Mouse (Mus musculus) midbrain, postnatal 0 days (tissue): ENCODE measurements around the gene Lrrc27. TPM values are rescaled to one million over a fixed set of nuclear protein-coding genes. Genes with fewer than 3 reads are reported as not detected.

Experiments used
- ATAC-seq: fragments of 200-750 bp; cut with Nextera tagmentation; 2 replicates; pipeline ENCODE4 v1.8.0; 2017; ENCODE audit warnings: moderate number of reproducible peaks, mild to moderate bottlenecking, moderate TSS enrichment, moderate library complexity; ENCODE audit not compliant: low FRiP score
- DNase-seq: peaks from one replicate; pipeline ENCODE4 v3.0.0-alpha.2; 2015; ENCODE audit warnings: low spot score
- H3K27ac ChIP-seq: fragments of 300-500 bp; sonication (generic); 2 replicates; pipeline ENCODE4 v1.5.1; 2014; ENCODE audit warnings: low read depth, mild to moderate bottlenecking, low read length, mixed read lengths
- H3K27me3 ChIP-seq: fragments of 300-500 bp; sonication (generic); 2 replicates; pipeline ENCODE4 v1.6.1; 2014; ENCODE audit warnings: low read length, control low read depth, mixed read lengths; ENCODE audit not compliant: insufficient read depth
- H3K36me3 ChIP-seq: fragments of 300-500 bp; sonication (generic); 2 replicates; pipeline ENCODE4 v1.6.1; 2014; ENCODE audit warnings: low read length, control low read depth, mixed read lengths; ENCODE audit not compliant: insufficient read depth
- H3K4me1 ChIP-seq: fragments of 300-500 bp; sonication (generic); 2 replicates; pipeline ENCODE4 v1.6.1; 2014; ENCODE audit warnings: mild to moderate bottlenecking, control low read depth, antibody characterized with exemption, low read length, mixed read lengths; ENCODE audit not compliant: insufficient read depth
- H3K4me2 ChIP-seq: fragments of 300-500 bp; sonication (generic); 2 replicates; pipeline ENCODE4 v1.6.1; 2014; ENCODE audit warnings: low read depth, mild to moderate bottlenecking, low read length, mixed read lengths; ENCODE audit not compliant: poor library complexity, severe bottlenecking
- H3K4me3 ChIP-seq: fragments of 300-500 bp; sonication (generic); 2 replicates; pipeline ENCODE4 v1.5.1; 2014; ENCODE audit warnings: low read depth, mild to moderate bottlenecking, low read length, moderate library complexity
- H3K9ac ChIP-seq: fragments of 300-500 bp; sonication (generic); replicated peaks from 2 replicates; pipeline ENCODE4 v1.6.1; 2014; ENCODE audit warnings: mild to moderate bottlenecking, low read length, moderate library complexity, mixed read lengths; ENCODE audit not compliant: poor library complexity, severe bottlenecking
- H3K9me3 ChIP-seq: fragments of 300-500 bp; sonication (generic); 2 replicates; pipeline ENCODE4 v1.6.1; 2016; ENCODE audit warnings: low read length, control low read depth
- CTCF ChIP-seq: IDR thresholded peaks from 2 replicates; pipeline ENCODE4 v1.5.1; 2016; ENCODE audit warnings: antibody characterized with exemption, mild to moderate bottlenecking
- WGBS: fragments of 180-500 bp; shearing (Covaris S2); extraction: QIAGEN DNeasy Blood & Tissue Kit; methylation state at CpG from one replicate; pipeline ENCODE4 v1.1.7; 2014; 5-methylcytosine and 5-hydroxymethylcytosine counted together
- polyA plus RNA-seq: library from polyadenylated mRNA; unstranded; fragments of >200 nt; fragmentation: Nextera tagmentation; extraction: Ambion mirVana; gene quantifications from 2 replicates; pipeline ENCODE4 v1.2.1, GENCODE M21; 2015
- total RNA-seq: library from RNA; depleted of rRNA; stranded (reverse); fragments of >200 nt; gene quantifications from 2 replicates; pipeline ENCODE4 v1.2.3, GENCODE M21; 2014

Lrrc27 gene
- total and polyA plus RNA-seq, 2 experiments from 2014 or later = 2.7 to 6.6 TPM

GRCm38 (mm10) chr7:139220303-139220702 is 7.5 kb downstream of the Lrrc27 start:
- WGBS = 31% methylated on average over 2 of the region's 2 CpGs
- no peak overlapping the region for H3K27ac ChIP-seq
- DNase-seq = peak; percentile 16
- H3K9me3 ChIP-seq = no peaks in the 10 kb centered on the region
- no peak for ATAC-seq
- no peak for TF ChIP-seq CTCF
- no peak overlapping the region for H3K9ac ChIP-seq
- H3K27me3 ChIP-seq = no peaks in the 10 kb centered on the region
- H3K4me3 ChIP-seq = no peak overlapping the region
- H3K36me3 ChIP-seq = no peaks in the 10 kb centered on the region
- no peaks in the 10 kb centered on the region for H3K4me1 ChIP-seq
- no peak overlapping the region for H3K4me2 ChIP-seq

GRCm38 (mm10) chr7:139221072-139221471 is 8.3 kb downstream of the Lrrc27 start:
- no peak for ATAC-seq
- TF ChIP-seq CTCF = no peak

GRCm38 (mm10) chr7:139221856-139222255 is 9.1 kb downstream of the Lrrc27 start:
- Histone ChIP-seq H3K27me3 (no peaks in the 10 kb centered on the region), H3K4me1 (no peaks in the 10 kb centered on the region), H3K4me3 (no peak overlapping the region), H3K36me3 (no peaks in the 10 kb centered on the region), H3K9me3 (no peaks in the 10 kb centered on the region), H3K9ac (no peak overlapping the region), H3K4me2 (no peak overlapping the region), H3K27ac (no peak overlapping the region)
- DNase-seq = no peak
- no peak for ATAC-seq
- WGBS = 52% methylated on average over 2 of the region's 2 CpGs
- no peak for TF ChIP-seq CTCF

More at GRCm38 (mm10) chr7:139221072-139221471, 8.3 kb downstream of the Lrrc27 start:
- Histone ChIP-seq H3K9me3 (no peaks in the 10 kb centered on the region), H3K27me3 (no peaks in the 10 kb centered on the region), H3K4me1 (no peaks in the 10 kb centered on the region), H3K27ac (no peak overlapping the region), H3K9ac (no peak overlapping the region), H3K4me3 (no peak overlapping the region), H3K36me3 (no peaks in the 10 kb centered on the region), H3K4me2 (no peak overlapping the region)
- 83% methylated on average over 5 of the region's 5 CpGs for WGBS
- no peak for DNase-seq

GRCm38 (mm10) chr7:139222341-139222740 is 9.6 kb downstream of the Lrrc27 start:
- Histone ChIP-seq H3K9ac (0 out of 2 replicates have a peak overlapping the region, but pooled peaks have one; percentile 4), H3K27ac (no peak overlapping the region), H3K36me3 (no peaks in the 10 kb centered on the region), H3K9me3 (no peaks in the 10 kb centered on the region), H3K27me3 (no peaks in the 10 kb centered on the region), H3K4me2 (no peak overlapping the region), H3K4me1 (no peaks in the 10 kb centered on the region), H3K4me3 (no peak overlapping the region)
- DNase-seq = no peak
- TF ChIP-seq CTCF = no peak
- ATAC-seq = no peak
- 71% methylated on average over 4 of the region's 4 CpGs for WGBS

- H3K9me3 ChIP-seq = no peaks in the 10 kb centered on the region
- no peaks in the 10 kb centered on the region for H3K36me3 ChIP-seq
- no peak overlapping the region for H3K9ac ChIP-seq
- TF ChIP-seq CTCF = no peak
- no peak overlapping the region for H3K4me3 ChIP-seq
- H3K4me2 ChIP-seq = no peak overlapping the region
- H3K4me1 ChIP-seq = no peaks in the 10 kb centered on the region
- ATAC-seq (no peak), DNase-seq (no peak)
- WGBS = 82% methylated on average over 1 of the region's 1 CpGs
- H3K27me3 ChIP-seq = no peaks in the 10 kb centered on the region
- H3K27ac ChIP-seq = no peak overlapping the region
These were observed 11.3 kb downstream of the Lrrc27 start for GRCm38 (mm10) chr7:139224070-139224469.

- Histone ChIP-seq H3K27ac (no peak overlapping the region), H3K4me3 (no peak overlapping the region), H3K27me3 (no peaks in the 10 kb centered on the region), H3K9me3 (no peaks in the 10 kb centered on the region), H3K4me1 (no peaks in the 10 kb centered on the region), H3K36me3 (no peaks in the 10 kb centered on the region), H3K9ac (no peak overlapping the region), H3K4me2 (no peak overlapping the region)
- 82% methylated on average over 8 of the region's 8 CpGs for WGBS
- ATAC-seq (no peak), DNase-seq (no peak)
- TF ChIP-seq CTCF = no peak
These were observed 11.9 kb downstream of the Lrrc27 start for GRCm38 (mm10) chr7:139224725-139225124.
